Mouse (Mus musculus): ENCODE measurements around the gene Dock7. TPM values are rescaled to one million over a fixed set of nuclear protein-coding genes. Genes with fewer than 3 reads are reported as not detected.

The Dock7 gene
- total and polyA plus RNA-seq, 3 experiments, result 0.30 TPM; not detected in 2

GRCm38 (mm10) chr4:98960243-98960642, 160.5 kb downstream of the Dock7 start:
- H3K9ac ChIP-seq (ENCODE audit: insufficient read depth, low read depth), result no peak overlapping the region
- no peak for DNase-seq (ENCODE audit: extremely low read depth)
- H3K79me2 ChIP-seq (replicated peaks; ENCODE audit: control insufficient read depth, extremely low read depth, insufficient read depth, poor library complexity, severe bottlenecking), result no peaks in the 10 kb centered on the region
- no peak for TF ChIP-seq POLR2AphosphoS2 (IDR thresholded peaks at IDR 0.05; ENCODE audit: low read depth, low read length)
- TF ChIP-seq IRF4 (IDR thresholded peaks at IDR 0.05; ENCODE audit: low read depth, low read length), result no peak
- TF ChIP-seq BHLHE40 (IDR thresholded peaks at IDR 0.05; ENCODE audit: low read depth, low read length), result no peak
- no peak for TF ChIP-seq KAT2A (IDR thresholded peaks at IDR 0.05; ENCODE audit: insufficient replicate concordance, low read length)
- no peak for TF ChIP-seq POLR2A (IDR thresholded peaks at IDR 0.05; ENCODE audit: low read depth, low read length)
- TF ChIP-seq CHD2 (IDR thresholded peaks at IDR 0.05; ENCODE audit: low read length), result no peak
- no peak for TF ChIP-seq USF1 (IDR thresholded peaks at IDR 0.05; ENCODE audit: low read depth, low read length)
- TF ChIP-seq PAX5 (IDR thresholded peaks at IDR 0.05; ENCODE audit: low read length), result no peak
- no peak for TF ChIP-seq ZKSCAN1 (IDR thresholded peaks at IDR 0.05; ENCODE audit: borderline replicate concordance, low read depth, low read length)
- no peak for TF ChIP-seq SMC3 (IDR thresholded peaks at IDR 0.05; ENCODE audit: low read depth, low read length)
- TF ChIP-seq CTCF (conservative IDR thresholded peaks at IDR 0.05 in 1 of 2, IDR thresholded peaks at IDR 0.05 in 1 of 2; ENCODE audit: low read depth in 2 of 2, low read length in 2 of 2), result no peak
- no peak for TF ChIP-seq RCOR1 (conservative IDR thresholded peaks at IDR 0.05; ENCODE audit: low read depth, low read length)
- no peak for TF ChIP-seq EP300 (IDR thresholded peaks at IDR 0.05; ENCODE audit: low read length)
- TF ChIP-seq MAFK (IDR thresholded peaks at IDR 0.05; ENCODE audit: insufficient replicate concordance, low read length), result no peak
- TF ChIP-seq MYC (IDR thresholded peaks at IDR 0.05; ENCODE audit: low read depth, low read length), result no peak
- no peak for TF ChIP-seq TBP (conservative IDR thresholded peaks at IDR 0.05; ENCODE audit: low read depth, low read length)
- TF ChIP-seq CHD1 (IDR thresholded peaks at IDR 0.05; ENCODE audit: low read depth, low read length), result no peak
- no peak for TF ChIP-seq MAZ (IDR thresholded peaks at IDR 0.05; ENCODE audit: low read depth, low read length)
- in situ Hi-C loops (cut with MboI; ENCODE audit: low pct_ligation_motif_present, low pct_unique_long_range_greater_than_20kb, low sequenced_read_pairs), result no loop called here
- no peaks in the 10 kb centered on the region for H3K27me3 ChIP-seq (replicated peaks)
- H3K27ac ChIP-seq (ENCODE audit: insufficient read depth, low read depth), result no peak overlapping the region
- H3K4me2 ChIP-seq (ENCODE audit: insufficient read depth, low read depth, poor library complexity, severe bottlenecking), result no peak overlapping the region
- H3K4me1 ChIP-seq (ENCODE audit: control insufficient read depth in 1 of 2, insufficient read depth in 2 of 2), result no peaks in the 10 kb centered on the region; a peak in 1 of 4 replicates
- no peaks in the 10 kb centered on the region for H3K36me3 ChIP-seq (replicated peaks in 1 of 2; ENCODE audit: control insufficient read depth in 1 of 2, insufficient read depth in 1 of 2, low read length in 1 of 2)
- H3K9me3 ChIP-seq (replicated peaks; ENCODE audit: low read length), result no peaks in the 10 kb centered on the region
- dilution Hi-C loops (cut with MboI; ENCODE audit: extremely low pct_ligation_motif_present, extremely low pct_unique_long_range_greater_than_20kb, low sequenced_read_pairs), result no loop called here
- no peak overlapping the region for H3K4me3 ChIP-seq (replicated peaks in 1 of 3; ENCODE audit: low read depth in 2 of 3, low read length in 2 of 3, poor library complexity in 1 of 3)

DNA sequence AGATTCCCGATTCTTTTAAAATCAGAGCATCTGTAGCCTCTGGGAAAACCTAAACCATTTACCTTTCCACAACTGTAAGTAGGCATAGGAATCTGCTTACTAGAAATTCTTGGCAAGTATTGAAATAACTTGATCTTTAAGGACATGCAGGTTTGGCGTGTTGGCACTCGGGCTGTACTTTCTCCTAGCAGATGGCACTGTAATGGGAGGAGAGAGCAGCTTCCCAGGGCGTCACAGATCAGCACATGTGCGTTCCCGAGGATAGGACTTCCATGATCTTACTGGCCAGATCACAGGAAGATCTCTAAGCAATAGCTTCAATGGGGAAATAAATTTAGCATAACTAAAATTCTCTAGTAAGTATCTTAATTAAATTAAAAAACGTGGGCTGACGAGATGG, 164.7 kb downstream of the Dock7 start:
- dilution Hi-C loops (cut with MboI; ENCODE audit: extremely low pct_ligation_motif_present, extremely low pct_unique_long_range_greater_than_20kb, low sequenced_read_pairs) (no loop called here), in situ Hi-C loops (cut with MboI; ENCODE audit: low pct_ligation_motif_present, low pct_unique_long_range_greater_than_20kb, low sequenced_read_pairs) (no loop called here)
- Histone ChIP-seq H3K79me2 (replicated peaks; ENCODE audit: control insufficient read depth, extremely low read depth, insufficient read depth, poor library complexity, severe bottlenecking) (no peaks in the 10 kb centered on the region), H3K4me3 (replicated peaks in 1 of 3; ENCODE audit: low read depth in 2 of 3, low read length in 2 of 3, poor library complexity in 1 of 3) (no peak overlapping the region), H3K27me3 (replicated peaks) (no peaks in the 10 kb centered on the region), H3K9ac (ENCODE audit: insufficient read depth, low read depth) (no peak overlapping the region), H3K4me1 (ENCODE audit: control insufficient read depth in 1 of 2, insufficient read depth in 2 of 2) (no peaks in the 10 kb centered on the region; a peak in 1 of 4 replicates), H3K36me3 (replicated peaks in 1 of 2; ENCODE audit: control insufficient read depth in 1 of 2, insufficient read depth in 1 of 2, low read length in 1 of 2) (no peaks in the 10 kb centered on the region), H3K4me2 (ENCODE audit: insufficient read depth, low read depth, poor library complexity, severe bottlenecking) (no peak overlapping the region), H3K9me3 (replicated peaks; ENCODE audit: low read length) (no peaks in the 10 kb centered on the region), H3K27ac (ENCODE audit: insufficient read depth, low read depth) (no peak overlapping the region)
- DNase-seq (ENCODE audit: extremely low read depth), result no peak
- no peak for TF ChIP-seq ZNF384 (IDR thresholded peaks at IDR 0.05; ENCODE audit: low read depth, low read length)
- TF ChIP-seq USF1 (IDR thresholded peaks at IDR 0.05; ENCODE audit: low read depth, low read length), result no peak
- TF ChIP-seq GABPA (IDR thresholded peaks at IDR 0.05; ENCODE audit: insufficient replicate concordance, low read depth, low read length), result no peak
- no peak for TF ChIP-seq JUND (conservative IDR thresholded peaks at IDR 0.05; ENCODE audit: low read depth, low read length)
- TF ChIP-seq ELF1 (IDR thresholded peaks at IDR 0.05; ENCODE audit: low read depth, low read length), result no peak
- TF ChIP-seq MAFK (IDR thresholded peaks at IDR 0.05; ENCODE audit: insufficient replicate concordance, low read length), result no peak
- no peak for TF ChIP-seq POLR2AphosphoS2 (IDR thresholded peaks at IDR 0.05; ENCODE audit: low read depth, low read length)
- no peak for TF ChIP-seq PAX5 (IDR thresholded peaks at IDR 0.05; ENCODE audit: low read length)
